Mouse (Mus musculus) stomach, postnatal 0 days (tissue): ENCODE measurements around the gene Timm10.

ENCODE experiments used
- CTCF ChIP-seq: IDR thresholded peaks from 2 replicates; pipeline ENCODE4 v1.5.1; 2016; ENCODE audit warnings: antibody characterized with exemption, low read depth, mild to moderate bottlenecking, moderate library complexity
- EP300 ChIP-seq: optimal IDR thresholded peaks from 2 replicates; pipeline ENCODE3; 2016; ENCODE audit warnings: antibody characterized with exemption

DNA sequence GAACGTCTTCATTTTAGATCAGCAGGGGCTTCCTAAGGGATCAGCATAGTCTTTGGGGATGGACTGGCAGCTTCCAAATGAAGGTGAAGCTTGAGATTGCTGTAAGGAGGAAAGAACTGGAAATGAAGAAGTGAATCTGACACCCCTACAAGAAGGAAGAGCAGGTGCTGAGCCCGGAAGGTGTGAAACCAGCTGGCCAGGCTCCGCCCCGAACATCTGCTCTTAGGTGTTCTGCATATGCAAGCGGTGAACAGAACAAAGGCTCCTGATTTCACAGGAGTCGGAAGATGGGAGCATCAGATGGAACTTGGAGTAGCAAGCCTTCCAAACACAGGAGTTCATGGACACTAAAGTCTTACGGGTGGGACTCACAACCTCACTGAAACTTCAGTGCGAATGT lies 10.3 kb downstream of the Timm10 start:
- TF ChIP-seq CTCF (no peak), EP300 (no peak)
